Mouse (Mus musculus) layer of hippocampus, adult 11-12 months (tissue): Measurements from ENCODE around the gene Rheb.
A peak's percentile ranks its signal among the peaks of the same experiment; 100 is the strongest.
"Not testable (repeated sequence)": the region's sequence is repeated elsewhere in the genome, so short reads cannot be mapped to it uniquely, and the experiment has no call there.

Source experiments
- DNase-seq: peaks from one replicate; pipeline ENCODE4 v3.0.0; 2022; ENCODE audit warnings: low spot score

Rheb gene

GRCm38 (mm10) chr5:24792961-24793360, 49.5 kb downstream of the Rheb start:
- DNase-seq, result no peak

- DNase-seq, result no peak
Measured at GRCm38 (mm10) chr5:24782957-24783356, 59.5 kb downstream of the Rheb start.

GRCm38 (mm10) chr5:24781048-24781447, 61.4 kb downstream of the Rheb start:
- DNase-seq, result peak; percentile 22

GRCm38 (mm10) chr5:24779881-24780512, 62.4 kb downstream of the Rheb start:
- DNase-seq, result no peak

- DNase-seq, result no peak
Measured at GRCm38 (mm10) chr5:24779321-24779720, 63.1 kb downstream of the Rheb start.

GRCm38 (mm10) chr5:24778843-24779140, 63.6 kb downstream of the Rheb start:
- no peak for DNase-seq

- no peak for DNase-seq
Measured at GRCm38 (mm10) chr5:24778082-24778842, 64.2 kb downstream of the Rheb start.

- no peak for DNase-seq
Measured at GRCm38 (mm10) chr5:24776681-24777080, 65.7 kb downstream of the Rheb start.

GRCm38 (mm10) chr5:24774549-24774948, 67.9 kb downstream of the Rheb start:
- DNase-seq, result not testable (repeated sequence)

GRCm38 (mm10) chr5:24757816-24758215, 84.6 kb downstream of the Rheb start, which contains the start of gene Crygn:
Gene Crygn (minus strand): TSS chr5:24758008.
- DNase-seq, result no peak

GRCm38 (mm10) chr5:24756931-24757330, 85.5 kb downstream of the Rheb start:
- no peak for DNase-seq
